ENCODE assay signal across 8 mouse cellular contexts in the genomic region with DNA sequence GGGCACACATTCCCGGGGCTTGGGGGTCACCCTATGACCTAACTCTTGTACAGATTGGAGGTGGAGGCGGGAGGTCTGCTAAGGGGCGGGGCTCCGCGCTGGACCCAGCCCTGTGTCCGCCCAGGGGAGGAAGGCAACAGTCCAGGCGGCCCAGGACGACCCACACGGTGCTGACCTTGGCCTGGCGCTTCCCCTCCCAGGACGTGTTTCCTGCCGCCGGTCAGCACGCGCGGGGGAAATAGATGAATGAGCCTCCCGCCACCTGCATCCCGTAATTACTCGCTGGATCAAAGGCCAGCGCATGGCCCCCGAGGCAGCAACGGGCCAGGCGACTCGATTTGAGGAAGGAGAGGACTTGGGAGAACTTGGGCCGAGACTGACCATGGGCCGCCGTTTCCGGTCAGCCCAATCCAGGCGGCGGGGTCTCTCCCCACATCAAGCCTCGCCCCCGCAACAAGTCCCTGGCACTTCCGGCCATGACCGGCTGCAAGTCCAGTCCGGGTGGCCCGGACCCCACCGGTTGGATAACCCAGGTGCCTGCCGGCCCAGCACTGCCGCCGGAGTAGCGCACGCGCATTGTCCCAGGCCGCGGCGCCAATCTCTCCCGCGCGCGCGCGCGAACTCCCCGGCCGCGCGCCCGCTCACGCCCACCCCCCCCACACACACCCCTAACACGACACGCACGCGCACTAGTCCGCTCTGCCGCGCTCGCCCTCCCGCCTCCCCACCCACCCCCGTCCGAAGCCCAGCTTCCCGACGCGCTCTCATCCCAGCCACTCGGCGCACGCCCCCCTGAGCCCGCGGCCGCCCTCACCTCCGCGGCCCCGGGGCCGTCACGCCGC. TPM values are rescaled to one million over a fixed set of nuclear protein-coding genes. Genes with fewer than 3 reads are reported as not detected.
A peak's percentile ranks its signal among the peaks of the same experiment; 100 is the strongest.
DNase-seq lines count a peak whose midpoint lies in the region; ATAC-seq lines count a peak whose summit lies in the region.

No protein-coding gene starts in this region.

- peak; percentile 80 to 81 for DNase-seq in cerebellum, postnatal 36 days
- DNase-seq in gastrocnemius, adult 18-20 months (ENCODE audit: low spot score), result peak; percentile 76
- DNase-seq in left cerebral cortex, adult 9 months (ENCODE audit: low spot score in 2 of 2), result peak; percentile 47 to 72
- DNase-seq in right cerebral cortex, postnatal 25 days, result peak; percentile 85
- peak; percentile 79 to 86 for DNase-seq in urinary bladder, postnatal 4 days (ENCODE audit: low spot score in 2 of 2)

- H3K9ac ChIP-seq in hindbrain, embryonic 16.5 days (ENCODE audit: low read depth, low read length), result peak overlapping the region; percentile 88

- peak overlapping the region; percentile 98 for H3K27ac ChIP-seq in hindbrain, embryonic 16.5 days (ENCODE audit: low read depth, low read length)

- no peaks in the 10 kb centered on the region for H3K9me3 ChIP-seq in hindbrain, embryonic 16.5 days (ENCODE audit: control insufficient read depth, low read length)

- peak overlapping the region; percentile 95 for H3K4me2 ChIP-seq in hindbrain, embryonic 16.5 days (ENCODE audit: low read length)

- no peaks in the 10 kb centered on the region for H3K36me3 ChIP-seq in hindbrain, embryonic 16.5 days (ENCODE audit: control insufficient read depth, insufficient read depth, low read length)

- H3K27me3 ChIP-seq in hindbrain, embryonic 16.5 days (replicated peaks; ENCODE audit: control insufficient read depth, insufficient read depth, low read length), result no peaks in the 10 kb centered on the region

- peak; percentile 36 for ATAC-seq in activated CD4-positive, CD25-positive, alpha-beta regulatory T cell, adult 4 months
- ATAC-seq in hindbrain, embryonic 16.5 days, result peak; percentile 75
- ATAC-seq in megakaryocyte progenitor cell, adult 5-6 weeks (replicated peaks; ENCODE audit: poor library complexity), result peak; percentile 49

- peaks cover 30% of the 10 kb centered on the region for H3K4me1 ChIP-seq in hindbrain, embryonic 16.5 days (ENCODE audit: control insufficient read depth, insufficient read depth, low read depth, low read length)

- H3K4me3 ChIP-seq in hindbrain, embryonic 16.5 days (ENCODE audit: low read length), result peak overlapping the region; percentile 79

- WGBS in hindbrain, embryonic 16.5 days, result 1% methylated on average over 66 of the region's 85 CpGs

RNA-seq across cellular contexts. Expression of gene Zfp787, which starts 0.5 kb away (rescaled TPM):
- polyA plus RNA-seq in activated CD4-positive, CD25-positive, alpha-beta regulatory T cell, adult 4 months (2017; shearing (Covaris generic)), result 1 to 10 TPM; 4.9 to 9.3 TPM
- total RNA-seq in gastrocnemius, adult 18-20 months (2021), result 10 to 100 TPM; 27.2 to 27.6 TPM
- 24.3 and 25.7 TPM in 2 replicates for polyA plus RNA-seq in hindbrain, embryonic 16.5 days (2015; fragmentation: Nextera tagmentation; extraction: Ambion mirVana)
- 14.3 and 17.8 TPM in 2 replicates for total RNA-seq in megakaryocyte progenitor cell, adult 5-6 weeks (2015)
- total RNA-seq in megakaryocyte progenitor cell, adult 5-6 weeks (2017), result 20.4 and 24.8 TPM in 2 replicates

RNA-seq across cellular contexts. Expression of gene Zfp444, which starts 16.8 kb away (rescaled TPM):
- 1 to 10 TPM; 9.2 to 9.6 TPM for polyA plus RNA-seq in activated CD4-positive, CD25-positive, alpha-beta regulatory T cell, adult 4 months (2017; shearing (Covaris generic))
- 10 to 100 TPM in 1 of 2 experiments, 1 to 10 TPM in 1; 6.3 to 10.0 TPM for total RNA-seq in gastrocnemius, adult 18-20 months (2021)
- 77.6 and 86.3 TPM in 2 replicates for polyA plus RNA-seq in hindbrain, embryonic 16.5 days (2015; fragmentation: Nextera tagmentation; extraction: Ambion mirVana)
- 4.1 and 6.2 TPM in 2 replicates for total RNA-seq in megakaryocyte progenitor cell, adult 5-6 weeks (2015)
- 16.4 and 20.9 TPM in 2 replicates for total RNA-seq in megakaryocyte progenitor cell, adult 5-6 weeks (2017)

RNA-seq across cellular contexts. Expression of gene Galp, which starts 41.6 kb away (rescaled TPM):
- not detected for polyA plus RNA-seq in activated CD4-positive, CD25-positive, alpha-beta regulatory T cell, adult 4 months (2017; shearing (Covaris generic))
- total RNA-seq in gastrocnemius, adult 18-20 months (2021), result not detected
- not detected in 2 replicates for polyA plus RNA-seq in hindbrain, embryonic 16.5 days (2015; fragmentation: Nextera tagmentation; extraction: Ambion mirVana)
- not detected in 2 replicates for total RNA-seq in megakaryocyte progenitor cell, adult 5-6 weeks (2015)
- total RNA-seq in megakaryocyte progenitor cell, adult 5-6 weeks (2017), result not detected in 2 replicates

Comparison
In these comparisons a context has a peak if more than half of its experiments do, and no peak if none do; other contexts are left out.
1. Peak in every context shown above with its lines: DNase-seq, ATAC-seq, H3K4me3 ChIP-seq and H3K27ac ChIP-seq.